ENCODE assay signal across 33 mouse cellular contexts in the genomic region with DNA sequence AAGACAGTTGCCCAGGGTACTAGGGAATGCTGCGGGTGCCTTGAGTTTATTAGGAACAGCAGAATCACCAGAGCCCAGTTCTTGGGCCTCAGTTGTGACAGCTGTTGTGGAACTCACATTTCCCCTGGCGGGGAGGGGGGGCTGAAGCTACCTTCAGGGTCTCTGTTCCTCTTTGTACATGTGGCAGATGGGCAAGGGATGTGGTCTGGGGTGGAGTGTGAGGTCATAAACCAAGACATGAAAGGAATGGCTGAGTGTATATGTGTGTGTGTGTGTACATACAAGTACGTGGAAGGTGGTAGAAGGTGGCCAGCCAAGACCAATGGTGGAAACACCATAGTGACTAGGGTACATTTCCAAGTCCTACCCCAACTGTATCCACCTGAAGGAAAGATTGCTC. TPM values are rescaled to one million over a fixed set of nuclear protein-coding genes. Genes with fewer than 3 reads are reported as not detected.
A peak's percentile ranks its signal among the peaks of the same experiment; 100 is the strongest.
DNase-seq lines count a peak whose midpoint lies in the region; ATAC-seq and TF ChIP-seq lines count a peak whose summit lies in the region.
"Had no signal": no experiment of that assay in that cellular context is flagged by ENCODE, and none has a peak within 500 bp of the region (broad histone marks: within the 10 kb centered on the region; RNA-seq: fewer than 3 reads in every experiment).

No protein-coding gene starts in this region.

- no peak for TF ChIP-seq CTCF in olfactory bulb, adult 2 months (IDR thresholded peaks at IDR 0.05; ENCODE audit: insufficient read depth, low read depth, low read length)
- no peak for TF ChIP-seq CTCF in left cerebral cortex, adult 2 months (IDR thresholded peaks at IDR 0.05)

- DNase-seq in B cell, adult 2 months, result peak; percentile 40 to 53
- peak; percentile 28 for DNase-seq in MEL-GATA-1-ER (ENCODE audit: extremely low read depth, low read depth)
- no peak for DNase-seq in kidney, postnatal 36 days
- no peak for DNase-seq in left cerebral cortex, adult 2 months (ENCODE audit: extremely low spot score in 1 of 2, low spot score in 2 of 2)
- no peak for DNase-seq in kidney, postnatal 25 days
- DNase-seq: adrenal gland, adult 8-10 months; cerebellum, adult 2 months; cerebellum, postnatal 14 days; gastrocnemius, postnatal 14 days; heart, adult 18-20 months; heart, postnatal 36 days; kidney, adult 9 months; kidney, postnatal 10 days; left cerebral cortex, postnatal 4 days; lung, embryonic 14.5 days; right cerebral cortex, adult 18-20 months had no signal

- H3K4me3 ChIP-seq in olfactory bulb, adult 2 months (ENCODE audit: insufficient read depth, low read depth, low read length), result no peak overlapping the region
- no peak overlapping the region for H3K4me3 ChIP-seq in left cerebral cortex, adult 2 months
- H3K4me3 ChIP-seq: embryonic facial prominence, embryonic 10.5 days; embryonic facial prominence, embryonic 15.5 days; forebrain, embryonic 12.5 days; hindbrain, embryonic 13.5 days; limb, embryonic 15.5 days; midbrain, embryonic 12.5 days; myocyte had no signal

- intact Hi-C loops in left cerebral cortex, adult 2 months (cut with DNase I), result no loop called here

- H3K4me1 ChIP-seq in olfactory bulb, adult 2 months (ENCODE audit: control insufficient read depth, insufficient read depth, low read length), result peaks cover 34% of the 10 kb centered on the region
- H3K4me1 ChIP-seq: embryonic facial prominence, embryonic 15.5 days; forebrain, embryonic 12.5 days had no signal

- H3K27ac ChIP-seq in olfactory bulb, adult 2 months (ENCODE audit: insufficient read depth, low read depth, low read length), result peak overlapping the region; percentile 26; the same call in 1 of the 2 replicates
- no peak overlapping the region; the same call in 1 of the 2 replicates for H3K27ac ChIP-seq in left cerebral cortex, adult 2 months
- H3K27ac ChIP-seq: embryonic facial prominence, embryonic 10.5 days; embryonic facial prominence, embryonic 15.5 days; forebrain, embryonic 12.5 days; hindbrain, embryonic 13.5 days; limb, embryonic 15.5 days; liver, embryonic 14.5 days; midbrain, embryonic 12.5 days had no signal

- WGBS in olfactory bulb, adult 2 months, result 90% methylated on average over 3 of the region's 3 CpGs

- no peak for TF ChIP-seq POLR2A in olfactory bulb, adult 2 months (IDR thresholded peaks at IDR 0.05; ENCODE audit: insufficient read depth, low read depth, low read length)

- ATAC-seq in megakaryocyte, adult 5-6 weeks (ENCODE audit: poor library complexity, severe bottlenecking), result peak; percentile 51
- ATAC-seq: intestine, postnatal 0 days had no signal

RNA-seq across cellular contexts. Expression of a gene that starts 20.6 kb away (rescaled TPM):
- total RNA-seq in megakaryocyte, adult 5-6 weeks (2015), result not detected in 2 replicates
- total RNA-seq in megakaryocyte, adult 5-6 weeks (2017), result not detected in 2 replicates
- not detected in 2 replicates for polyA plus RNA-seq in olfactory bulb, adult 2 months (2012; ENCODE audit: insufficient read depth, insufficient read length, low replicate concordance, missing spikeins)
- total RNA-seq in left cerebral cortex, adult 2 months (2021), result under 1 TPM in 1 of 2 experiments, not detected in 1; 0.14 TPM
- total RNA-seq: adrenal gland, adult 8-10 months; adrenal gland, postnatal 4 days; gastrocnemius, postnatal 14 days; heart, adult 18-20 months; heart, postnatal 36 days; left cerebral cortex, postnatal 4 days; midbrain, postnatal 0 days had no signal
- polyA plus RNA-seq: cerebellum, adult 2 months; embryonic facial prominence, embryonic 10.5 days; embryonic facial prominence, embryonic 15.5 days; forebrain, embryonic 12.5 days; heart, embryonic 11.5 days; heart, embryonic 16.5 days; hindbrain, embryonic 13.5 days; intestine, postnatal 0 days; limb, embryonic 15.5 days; liver, embryonic 14.5 days; lung, embryonic 14.5 days; midbrain, embryonic 12.5 days; midbrain, postnatal 0 days; myocyte; neural tube, embryonic 14.5 days; stomach, embryonic 16.5 days had no signal

Comparison
In these comparisons a context has a peak if more than half of its experiments do, and no peak if none do; other contexts are left out.
1. DNase-seq: peak in B cell, adult 2 months (2 of 2) and MEL-GATA-1-ER (single experiment); none in kidney, postnatal 36 days (0 of 2), left cerebral cortex, adult 2 months (0 of 2) and kidney, postnatal 25 days (0 of 2).